Mouse (Mus musculus) testis, adult 2 months (tissue): ENCODE data around the gene Trim27. TPM values are rescaled to one million over a fixed set of nuclear protein-coding genes. Genes with fewer than 3 reads are reported as not detected.

Source experiments
- H3K27ac ChIP-seq: fragments of 200-500 bp; 2 replicates; pipeline ENCODE4 v1.5.1; 2012; ENCODE audit warnings: low read depth, low read length; ENCODE audit not compliant: control insufficient read depth, insufficient read depth
- H3K27me3 ChIP-seq: fragments of 200-500 bp; 2 replicates; pipeline ENCODE4 v1.6.1; 2012; ENCODE audit warnings: mild to moderate bottlenecking, low read length, moderate library complexity; ENCODE audit not compliant: control insufficient read depth, insufficient read depth
- H3K36me3 ChIP-seq: fragments of 200-500 bp; 2 replicates; pipeline ENCODE4 v1.6.1; 2012; ENCODE audit warnings: mild to moderate bottlenecking, low read length; ENCODE audit not compliant: control insufficient read depth, insufficient read depth
- H3K4me1 ChIP-seq: fragments of 200-500 bp; 2 replicates; pipeline ENCODE4 v1.6.1; 2012; ENCODE audit warnings: low read length; ENCODE audit not compliant: control insufficient read depth, insufficient read depth
- H3K4me3 ChIP-seq: fragments of 200-500 bp; 2 replicates; pipeline ENCODE4 v1.5.1; 2012; ENCODE audit warnings: low read depth, mild to moderate bottlenecking, low read length, moderate library complexity, mixed read lengths; ENCODE audit not compliant: control insufficient read depth
- CTCF ChIP-seq: fragments of 200-500 bp; IDR thresholded peaks from 2 replicates; pipeline ENCODE4 v1.5.1; 2012; ENCODE audit warnings: low read depth, mild to moderate bottlenecking, inconsistent platforms, low read length, moderate library complexity; ENCODE audit not compliant: control insufficient read depth, insufficient read depth, insufficient replicate concordance
- POLR2A ChIP-seq: fragments of 200-500 bp; IDR thresholded peaks from 2 replicates; pipeline ENCODE4 v1.6.1; 2012; ENCODE audit warnings: low read depth, mild to moderate bottlenecking, inconsistent platforms, low read length, moderate library complexity; ENCODE audit not compliant: control insufficient read depth
- polyA plus RNA-seq: library from polyadenylated mRNA; depleted of rRNA; stranded (reverse); fragments of >200 nt; gene quantifications from 2 replicates; pipeline ENCODE4 v1.2.3, GENCODE M21; 2012

The Trim27 gene
- polyA plus RNA-seq, 1 experiment: 142 TPM

DNA sequence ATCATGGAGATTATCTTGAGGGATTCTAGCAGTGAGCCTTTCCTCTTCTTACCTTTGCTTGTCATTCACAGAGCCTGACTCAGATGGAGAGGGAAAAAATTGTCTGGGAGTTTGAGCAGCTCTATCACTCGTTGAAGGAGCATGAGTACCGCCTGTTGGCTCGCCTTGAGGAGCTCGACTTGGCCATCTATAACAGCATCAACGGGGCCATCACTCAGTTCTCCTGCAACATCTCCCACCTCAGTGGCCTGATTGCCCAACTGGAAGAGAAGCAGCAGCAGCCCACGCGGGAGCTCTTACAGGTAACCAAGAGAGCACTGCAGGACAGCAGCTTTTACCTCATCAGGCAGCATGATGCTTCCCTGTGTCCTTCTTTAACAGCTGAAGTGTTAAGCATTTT, 4.4 kb downstream of the Trim27 start:
- H3K4me3 ChIP-seq: peak overlapping the region; percentile 15
- H3K4me1 ChIP-seq: peaks cover 11% of the 10 kb centered on the region
- H3K27me3 ChIP-seq: no peaks in the 10 kb centered on the region
- peaks cover 6% of the 10 kb centered on the region for H3K36me3 ChIP-seq
- H3K27ac ChIP-seq: no peak overlapping the region
- TF ChIP-seq CTCF (no peak), POLR2A (no peak)

DNA sequence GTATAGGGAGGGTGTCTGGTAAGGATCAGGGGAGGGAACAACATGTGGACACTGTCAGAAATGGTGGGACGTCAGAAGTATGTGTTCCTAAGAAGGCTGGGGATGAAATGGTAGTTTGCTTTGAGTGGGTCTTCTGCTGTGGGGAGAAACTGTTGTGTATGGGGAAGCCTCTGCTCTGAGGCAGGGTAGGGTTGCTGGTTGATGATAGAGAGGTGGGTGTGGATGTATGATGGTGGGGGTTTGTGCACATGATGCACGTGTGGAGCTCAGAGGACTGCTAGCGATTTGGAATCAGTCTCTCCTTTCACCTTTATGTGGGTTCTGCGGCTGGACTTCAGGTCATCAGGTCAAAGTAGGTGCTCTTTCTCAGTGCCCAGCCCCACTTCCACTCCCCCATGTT, 6.3 kb downstream of the Trim27 start:
- no peak overlapping the region for H3K4me3 ChIP-seq
- H3K4me1 ChIP-seq: peaks cover 6% of the 10 kb centered on the region; the same call in 1 of the 2 replicates
- peaks cover 6% of the 10 kb centered on the region for H3K36me3 ChIP-seq
- no peaks in the 10 kb centered on the region for H3K27me3 ChIP-seq
- H3K27ac ChIP-seq: no peak overlapping the region
- no peak for TF ChIP-seq CTCF
- TF ChIP-seq POLR2A: no peak

DNA sequence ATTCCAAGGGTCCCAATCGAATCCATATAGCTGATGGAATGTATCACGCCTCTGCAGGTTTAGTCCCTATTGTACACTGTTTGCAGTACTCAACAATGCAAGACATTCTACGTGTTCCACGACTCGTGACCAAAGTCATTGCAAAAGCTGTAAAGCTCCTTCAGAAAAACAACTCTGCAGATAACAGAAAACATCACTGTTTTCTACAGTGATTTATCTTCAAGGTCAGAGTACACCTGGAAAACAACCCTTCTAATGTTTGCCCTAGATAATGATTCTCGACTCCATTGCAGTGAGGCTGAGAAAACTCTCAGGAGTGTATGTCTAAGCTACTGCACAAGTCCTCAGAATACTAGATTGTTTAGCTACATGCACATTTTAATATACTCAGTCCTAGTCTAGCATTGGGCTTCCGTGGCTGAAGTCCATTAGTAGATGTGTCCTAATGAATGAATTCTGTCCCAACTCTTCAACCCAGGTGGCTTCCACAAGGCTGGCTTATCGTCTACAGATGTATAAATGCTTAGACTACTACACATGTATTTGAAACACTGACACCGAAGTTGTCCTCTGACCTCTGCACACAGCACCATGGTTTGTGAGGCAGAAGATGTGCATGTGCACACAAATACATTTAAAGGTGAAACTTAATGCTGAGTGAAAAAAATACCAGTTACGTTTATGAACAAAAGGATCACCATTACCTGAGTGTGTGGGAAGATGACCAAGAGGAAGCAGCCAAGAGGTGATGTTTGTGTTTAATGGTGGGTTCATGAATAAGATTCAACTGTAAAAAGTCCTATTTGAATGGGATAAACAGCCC, 16.4 kb downstream of the Trim27 start:
- H3K36me3 ChIP-seq: no peaks in the 10 kb centered on the region
- H3K27me3 ChIP-seq: no peaks in the 10 kb centered on the region
- H3K4me3 ChIP-seq: no peak overlapping the region
- H3K27ac ChIP-seq: no peak overlapping the region
- TF ChIP-seq CTCF: no peak
- no peak for TF ChIP-seq POLR2A
- no peaks in the 10 kb centered on the region for H3K4me1 ChIP-seq

GRCm38 (mm10) chr13:21197721-21198120, 18.5 kb downstream of the Trim27 start:
- TF ChIP-seq POLR2A: no peak
- no peak for TF ChIP-seq CTCF
- no peaks in the 10 kb centered on the region for H3K27me3 ChIP-seq
- no peaks in the 10 kb centered on the region for H3K4me1 ChIP-seq
- H3K36me3 ChIP-seq: no peaks in the 10 kb centered on the region
- no peak overlapping the region for H3K4me3 ChIP-seq
- H3K27ac ChIP-seq: no peak overlapping the region

GRCm38 (mm10) chr13:21198313-21198712, 19.1 kb downstream of the Trim27 start:
- no peaks in the 10 kb centered on the region for H3K27me3 ChIP-seq
- H3K4me1 ChIP-seq: peaks cover 3% of the 10 kb centered on the region; the same call in 1 of the 2 replicates
- TF ChIP-seq CTCF (no peak), POLR2A (no peak)
- H3K27ac ChIP-seq: no peak overlapping the region
- H3K4me3 ChIP-seq: no peak overlapping the region
- H3K36me3 ChIP-seq: no peaks in the 10 kb centered on the region

GRCm38 (mm10) chr13:21199046-21200028, 20.1 kb downstream of the Trim27 start:
- Histone ChIP-seq H3K4me1 (peaks cover 3% of the 10 kb centered on the region; the same call in 1 of the 2 replicates), H3K27me3 (no peaks in the 10 kb centered on the region), H3K27ac (peak overlapping the region; percentile 5; the same call in 1 of the 2 replicates)

More at GRCm38 (mm10) chr13:21199046-21200028, 20.1 kb downstream of the Trim27 start:
- no peaks in the 10 kb centered on the region for H3K36me3 ChIP-seq
- no peak for TF ChIP-seq POLR2A
- TF ChIP-seq CTCF: no peak
- peak overlapping the region; percentile 89 for H3K4me3 ChIP-seq
